Mouse (Mus musculus) hindbrain, postnatal 0 days (tissue): ENCODE results near the gene Slc41a3. TPM values are rescaled to one million over a fixed set of nuclear protein-coding genes. Genes with fewer than 3 reads are reported as not detected.
A peak's percentile ranks its signal among the peaks of the same experiment; 100 is the strongest.

Experiments
- ATAC-seq: fragments of 200-750 bp; cut with Nextera tagmentation; 2 replicates; pipeline ENCODE4 v1.8.0; 2017; ENCODE audit warnings: mild to moderate bottlenecking, moderate TSS enrichment, moderate library complexity
- DNase-seq: peaks from one replicate; pipeline ENCODE4 v3.0.0-alpha.2; 2015; ENCODE audit warnings: low spot score
- H3K27ac ChIP-seq: fragments of 300-500 bp; sonication (generic); 2 replicates; pipeline ENCODE4 v1.5.1; 2014; ENCODE audit warnings: mild to moderate bottlenecking
- H3K27me3 ChIP-seq: fragments of 300-500 bp; sonication (generic); 2 replicates; pipeline ENCODE4 v1.6.1; 2014; ENCODE audit warnings: low read length, mixed read lengths; ENCODE audit not compliant: insufficient read depth
- H3K36me3 ChIP-seq: fragments of 300-500 bp; sonication (generic); 2 replicates; pipeline ENCODE4 v1.6.1; 2014; ENCODE audit warnings: low read length, mixed read lengths; ENCODE audit not compliant: insufficient read depth
- H3K4me1 ChIP-seq: fragments of 300-500 bp; sonication (generic); 2 replicates; pipeline ENCODE4 v1.6.1; 2014; ENCODE audit warnings: antibody characterized with exemption, low read length, mixed read lengths; ENCODE audit not compliant: insufficient read depth
- H3K4me2 ChIP-seq: fragments of 300-500 bp; sonication (generic); 2 replicates; pipeline ENCODE4 v1.6.1; 2014; ENCODE audit warnings: low read depth, mild to moderate bottlenecking, low read length, moderate library complexity, mixed read lengths
- H3K4me3 ChIP-seq: fragments of 300-500 bp; sonication (generic); 2 replicates; pipeline ENCODE4 v1.5.1; 2014; ENCODE audit warnings: low read length
- H3K9ac ChIP-seq: fragments of 300-500 bp; sonication (generic); replicated peaks from 2 replicates; pipeline ENCODE4 v1.6.1; 2014; ENCODE audit warnings: mild to moderate bottlenecking, low read length, moderate library complexity, mixed read lengths
- H3K9me3 ChIP-seq: fragments of 300-500 bp; sonication (generic); 2 replicates; pipeline ENCODE4 v1.6.1; 2016; ENCODE audit warnings: low read length, mixed read lengths
- CTCF ChIP-seq: IDR thresholded peaks from 2 replicates; pipeline ENCODE4 v1.5.1; 2016; ENCODE audit warnings: antibody characterized with exemption, control low read depth, low read depth
- WGBS: fragments of 180-500 bp; shearing (Covaris S2); extraction: QIAGEN DNeasy Blood & Tissue Kit; methylation state at CpG from one replicate; pipeline ENCODE4 v1.1.7; 2014; 5-methylcytosine and 5-hydroxymethylcytosine counted together
- polyA plus RNA-seq: library from polyadenylated mRNA; unstranded; fragments of >200 nt; fragmentation: Nextera tagmentation; extraction: Ambion mirVana; gene quantifications from 2 replicates; pipeline ENCODE4 v1.2.1, GENCODE M21; 2015
- total RNA-seq: library from RNA; depleted of rRNA; stranded (reverse); fragments of >200 nt; gene quantifications from 2 replicates; pipeline ENCODE4 v1.2.3, GENCODE M21; 2014; rRNA removed

Slc41a3 gene
- total RNA-seq (17.4 and 18.0 TPM in 2 replicates), polyA plus RNA-seq (17.1 and 17.6 TPM in 2 replicates)

DNA sequence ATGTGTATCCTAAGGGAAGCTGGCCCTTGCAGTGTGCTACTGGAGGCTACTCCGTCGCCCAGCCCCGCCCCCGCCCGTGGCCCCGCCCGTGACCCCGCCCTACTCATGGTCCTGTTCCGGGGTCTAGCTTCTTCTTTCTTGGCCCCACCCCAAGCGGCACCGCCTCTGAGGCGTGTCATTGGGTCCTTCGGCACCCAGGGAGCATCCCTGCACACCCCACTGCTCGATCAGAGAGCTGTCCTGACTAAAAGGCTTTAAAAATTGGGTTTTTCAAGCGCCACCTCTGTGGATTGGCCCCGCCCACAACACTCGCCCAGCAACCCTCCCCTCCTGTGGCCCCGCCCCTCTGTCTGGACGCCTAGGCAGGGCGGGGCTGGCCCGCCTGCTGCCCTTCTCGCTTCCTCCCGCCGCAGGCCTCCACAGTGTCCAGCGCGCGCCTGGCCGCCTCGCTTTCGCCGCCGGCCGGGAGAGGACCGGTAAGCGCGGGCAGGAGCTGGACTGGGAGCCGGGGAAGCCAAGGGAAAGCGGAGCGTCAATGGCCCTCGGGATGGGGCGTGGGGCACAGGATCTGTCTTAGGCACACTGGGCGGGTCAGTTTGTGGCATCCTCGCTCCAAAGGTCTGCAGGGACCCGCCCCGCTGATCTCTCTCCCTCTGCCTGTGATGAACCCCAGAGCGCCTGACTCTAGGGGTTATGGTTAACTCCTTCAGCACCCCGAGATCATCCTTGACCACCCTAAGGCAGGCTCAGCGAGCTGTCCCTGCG, at the start of gene Slc41a3:
Slc41a3 (plus strand) TSS at position 193 of the 765 bp plus-strand sequence.
- WGBS: 1% methylated on average over 44 of the region's 49 CpGs
- H3K4me1 ChIP-seq: peaks cover 5% of the 10 kb centered on the region; the same call in 1 of the 2 replicates
- H3K4me3 ChIP-seq: peak within 1 kb of the TSS; percentile 65
- H3K36me3 ChIP-seq: no peaks in the 10 kb centered on the region
- no peaks in the 10 kb centered on the region for H3K27me3 ChIP-seq
- no peaks in the 10 kb centered on the region for H3K9me3 ChIP-seq
- peak within 1 kb of the TSS; percentile 94 for H3K4me2 ChIP-seq
- DNase-seq (peak; percentile 91), ATAC-seq (peak; percentile 92)
- peak within 1 kb of the TSS; percentile 74 for H3K9ac ChIP-seq
- no peak for TF ChIP-seq CTCF
- peak within 1 kb of the TSS; percentile 69 for H3K27ac ChIP-seq

DNA sequence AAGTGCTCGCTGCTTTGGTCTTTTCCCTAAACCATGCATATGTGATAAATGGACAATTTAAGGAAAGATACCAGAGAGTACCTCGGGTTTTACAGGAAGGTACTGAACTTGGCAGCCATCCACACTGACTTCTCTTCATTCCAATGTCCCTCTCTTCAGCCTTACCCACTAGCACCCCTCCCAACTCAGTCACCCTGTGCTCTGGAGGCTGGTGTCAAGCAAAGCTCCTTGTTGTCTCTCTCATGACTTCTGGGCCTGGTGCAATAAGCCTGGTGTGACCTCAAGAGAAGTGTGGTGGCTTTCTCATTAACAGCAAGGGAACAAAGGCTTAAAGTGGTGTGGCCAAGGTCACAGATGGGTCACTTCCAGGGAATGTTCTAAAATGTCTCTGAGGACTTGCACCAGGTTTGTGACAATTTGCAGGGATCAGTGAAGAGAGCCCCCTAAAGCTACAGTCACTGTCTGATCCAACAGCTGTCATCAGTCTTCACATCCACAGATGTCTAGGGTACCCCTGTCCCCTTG, 47.9 kb upstream of the Slc41a3 start:
- no peak for ATAC-seq
- no peak for TF ChIP-seq CTCF
- H3K9ac ChIP-seq: no peak overlapping the region
- WGBS: 65% methylated on average over 2 of the region's 2 CpGs
- H3K27ac ChIP-seq: no peak overlapping the region
- no peaks in the 10 kb centered on the region for H3K27me3 ChIP-seq
- H3K4me2 ChIP-seq: peak overlapping the region; percentile 27; the same call in 1 of the 2 replicates
- DNase-seq: no peak
- H3K4me3 ChIP-seq: no peak overlapping the region
- H3K9me3 ChIP-seq: no peaks in the 10 kb centered on the region
- peaks cover 6% of the 10 kb centered on the region for H3K4me1 ChIP-seq
- no peaks in the 10 kb centered on the region for H3K36me3 ChIP-seq

DNA sequence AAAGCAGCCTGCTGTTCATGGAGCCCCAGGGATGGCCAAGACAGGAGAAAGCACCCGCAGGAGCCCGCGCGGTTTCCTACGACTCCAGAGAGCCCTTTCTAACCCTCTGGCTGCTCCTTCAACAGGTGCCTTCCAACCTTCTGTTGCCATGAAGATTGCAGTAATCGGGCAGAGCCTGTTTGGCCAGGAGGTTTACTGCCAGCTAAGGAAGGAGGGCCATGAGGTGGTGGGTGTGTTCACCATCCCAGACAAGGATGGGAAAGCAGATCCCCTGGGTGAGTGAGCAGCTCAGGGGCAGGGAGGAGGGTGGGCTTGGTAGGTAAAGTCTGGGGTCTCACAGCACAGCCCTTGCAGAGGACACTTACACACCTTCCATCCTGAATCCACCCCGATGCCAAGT, 47.4 kb upstream of the Slc41a3 start:
- H3K9me3 ChIP-seq: no peaks in the 10 kb centered on the region
- H3K4me2 ChIP-seq: no peak overlapping the region
- no peak for TF ChIP-seq CTCF
- no peak overlapping the region for H3K9ac ChIP-seq
- no peak for ATAC-seq
- 91% methylated on average over 7 of the region's 7 CpGs for WGBS
- no peak overlapping the region for H3K4me3 ChIP-seq
- H3K27me3 ChIP-seq: no peaks in the 10 kb centered on the region
- peaks cover 6% of the 10 kb centered on the region for H3K4me1 ChIP-seq
- no peaks in the 10 kb centered on the region for H3K36me3 ChIP-seq
- H3K27ac ChIP-seq: no peak overlapping the region
- DNase-seq: no peak

DNA sequence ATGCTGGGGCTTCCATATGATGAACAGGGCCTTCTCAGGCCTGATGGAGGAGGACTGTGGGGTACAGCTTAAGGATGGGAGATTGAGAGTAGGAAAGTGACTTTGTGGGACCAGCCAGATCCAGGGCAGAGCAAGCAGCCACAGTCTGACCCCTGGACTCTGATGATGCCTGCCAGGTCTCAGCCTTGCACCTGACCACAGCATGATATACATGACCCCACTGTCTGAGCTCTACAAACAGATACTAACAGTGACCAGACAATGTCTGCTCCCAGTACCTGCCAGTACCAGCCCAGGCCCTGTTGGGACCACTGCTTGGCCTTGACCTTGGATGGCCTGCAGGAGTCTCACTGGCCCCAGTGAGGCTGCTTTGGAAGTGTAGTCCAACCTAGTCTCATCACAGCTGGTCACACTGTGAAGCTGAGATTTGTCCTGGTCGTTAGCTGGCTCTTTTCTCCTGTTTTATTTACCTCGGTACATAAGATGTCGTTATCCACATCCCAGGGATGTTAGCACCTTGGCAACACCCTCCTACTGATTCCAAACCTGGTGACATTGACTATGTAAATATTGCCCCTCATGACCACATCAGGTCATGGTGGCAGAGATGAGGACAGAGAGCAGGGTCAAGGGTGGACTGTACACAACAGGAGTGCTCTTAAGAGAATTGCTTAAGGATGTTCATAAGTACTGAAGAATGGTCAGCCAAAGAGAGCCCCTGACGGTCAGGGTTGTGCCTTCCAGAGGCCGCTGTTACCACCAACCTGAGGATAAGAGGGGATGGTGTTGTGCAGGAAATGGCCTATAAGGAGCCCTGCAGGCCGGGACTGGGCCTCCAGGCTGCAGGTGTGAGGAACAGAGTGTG, 46.5 kb upstream of the Slc41a3 start:
- ATAC-seq: no peak
- 84% methylated on average over 6 of the region's 6 CpGs for WGBS
- H3K4me3 ChIP-seq: no peak overlapping the region
- DNase-seq: no peak
- H3K4me1 ChIP-seq: peaks cover 6% of the 10 kb centered on the region
- no peaks in the 10 kb centered on the region for H3K27me3 ChIP-seq
- H3K4me2 ChIP-seq: no peak overlapping the region
- H3K9ac ChIP-seq: no peak overlapping the region
- no peaks in the 10 kb centered on the region for H3K9me3 ChIP-seq
- no peak for TF ChIP-seq CTCF
- no peak overlapping the region for H3K27ac ChIP-seq
- H3K36me3 ChIP-seq: no peaks in the 10 kb centered on the region

DNA sequence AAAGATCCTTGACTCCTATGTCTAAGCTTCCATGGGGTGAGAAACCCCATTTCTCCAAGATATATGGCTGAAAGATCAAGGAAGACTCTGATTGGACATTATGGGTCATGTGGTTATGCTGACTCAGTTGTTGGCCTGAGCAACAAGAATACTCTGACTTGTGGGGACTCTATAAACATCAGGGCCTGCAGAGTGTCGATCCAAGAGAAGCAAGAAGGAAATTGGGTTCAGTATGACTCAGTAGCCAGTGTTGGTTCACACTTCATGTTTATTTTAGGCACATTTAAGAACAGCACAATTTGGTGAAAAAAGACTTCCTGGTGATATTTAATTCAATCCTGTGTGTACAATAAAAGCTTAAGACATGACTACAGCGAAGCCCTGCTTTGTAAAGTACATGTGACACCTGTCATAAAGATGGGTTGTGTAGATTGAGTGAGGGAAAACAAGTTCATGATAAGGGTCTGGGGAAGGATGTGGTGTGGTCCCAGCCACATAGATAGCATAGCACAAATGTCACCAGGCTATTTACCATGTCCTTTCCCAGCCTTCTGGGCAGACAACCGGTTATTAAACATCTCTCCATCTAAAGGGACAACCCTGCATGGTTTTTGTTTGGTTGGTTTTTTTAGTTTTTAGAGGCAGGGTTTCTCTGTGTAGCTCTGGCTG, 44.0 kb upstream of the Slc41a3 start:
- 81% methylated on average over 3 of the region's 3 CpGs for WGBS

DNA sequence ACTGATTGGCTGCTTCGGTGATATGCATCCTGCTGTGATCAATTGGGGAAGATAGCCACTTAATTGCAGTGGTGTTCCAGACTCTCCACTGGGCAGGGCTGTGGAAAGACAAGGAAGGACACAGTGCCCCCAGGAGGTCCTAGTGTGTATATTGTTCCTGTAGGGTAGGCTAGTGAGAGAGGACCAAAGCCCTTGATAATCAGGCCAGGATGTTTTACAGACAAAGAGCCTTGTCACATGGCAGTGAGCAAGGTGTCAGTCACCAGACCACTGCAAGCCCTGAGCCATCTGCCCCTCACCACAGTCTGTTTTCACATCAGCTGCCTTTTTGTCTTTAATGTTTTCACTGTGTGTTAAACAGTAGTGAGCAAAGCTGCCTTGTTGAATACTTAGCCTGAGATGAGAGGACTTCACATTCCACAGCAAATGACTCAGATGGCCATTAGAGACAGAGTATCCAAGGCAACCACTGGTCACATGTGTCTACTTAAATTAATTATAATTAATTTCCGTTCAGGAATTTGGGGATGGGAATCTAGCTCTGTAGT, 43.2 kb upstream of the Slc41a3 start:
- 22% methylated on average over 2 of the region's 2 CpGs for WGBS
- H3K9me3 ChIP-seq: no peaks in the 10 kb centered on the region
- H3K4me1 ChIP-seq: peaks cover 10% of the 10 kb centered on the region
- H3K9ac ChIP-seq: no peak overlapping the region
- DNase-seq: peak; percentile 70
- TF ChIP-seq CTCF: peak; percentile 56
- peak overlapping the region; percentile 52 for H3K27ac ChIP-seq
- H3K4me2 ChIP-seq: no peak overlapping the region
- H3K36me3 ChIP-seq: no peaks in the 10 kb centered on the region
- ATAC-seq: peak; percentile 75
- H3K4me3 ChIP-seq: no peak overlapping the region
- H3K27me3 ChIP-seq: no peaks in the 10 kb centered on the region

More for the DNA sequence above, 44.0 kb upstream of the Slc41a3 start:
- no peak overlapping the region for H3K4me3 ChIP-seq
- no peaks in the 10 kb centered on the region for H3K27me3 ChIP-seq
- H3K4me2 ChIP-seq: no peak overlapping the region
- ATAC-seq (no peak), DNase-seq (no peak)
- no peak for TF ChIP-seq CTCF
- no peaks in the 10 kb centered on the region for H3K36me3 ChIP-seq
- peaks cover 10% of the 10 kb centered on the region for H3K4me1 ChIP-seq
- no peak overlapping the region for H3K9ac ChIP-seq
- H3K27ac ChIP-seq: peak overlapping the region; percentile 52
- H3K9me3 ChIP-seq: no peaks in the 10 kb centered on the region
